ENCODE assay signal across 8 mouse cellular contexts in genomic region chr5:30230901-30231300, GRCm38 (mm10). TPM values are rescaled to one million over a fixed set of nuclear protein-coding genes. Genes with fewer than 3 reads are reported as not detected.
A peak's percentile ranks its signal among the peaks of the same experiment; 100 is the strongest.
DNase-seq lines count a peak whose midpoint lies in the region; ATAC-seq and TF ChIP-seq lines count a peak whose summit lies in the region.

No protein-coding gene starts in this region.

- no peak for TF ChIP-seq POLR2A in spleen, adult 2 months (IDR thresholded peaks at IDR 0.05; ENCODE audit: low read depth, low read length)
- no peak for TF ChIP-seq POLR2A in thymus, adult 2 months (IDR thresholded peaks at IDR 0.05; ENCODE audit: control insufficient read depth, extremely low read depth, insufficient read depth, low read length, poor library complexity)

- no peak for DNase-seq in heart, postnatal 0 days (ENCODE audit: low spot score)
- peak in 1 of 2 experiments; percentile 41 for DNase-seq in spleen, adult 2 months (ENCODE audit: low read depth in 1 of 2, low spot score in 2 of 2)
- DNase-seq in spleen, adult 12 weeks (ENCODE audit: low spot score), result no peak
- DNase-seq in kidney, postnatal 0 days (ENCODE audit: low spot score), result peak; percentile 16
- DNase-seq in thymus, adult 2 months, result peak; percentile 69
- no peak for DNase-seq in layer of hippocampus, adult 9-11 months

- 78% methylated on average over 4 of the region's 4 CpGs for WGBS in heart, postnatal 0 days
- 81% methylated on average over 4 of the region's 4 CpGs for WGBS in heart, embryonic 12.5 days
- 66% methylated on average over 4 of the region's 4 CpGs for WGBS in spleen, adult 2 months
- WGBS in kidney, postnatal 0 days, result 82% methylated on average over 4 of the region's 4 CpGs
- 74% methylated on average over 4 of the region's 4 CpGs for WGBS in thymus, adult 2 months
- WGBS in forebrain, embryonic 15.5 days, result 84% methylated on average over 4 of the region's 4 CpGs

- peak; percentile 41 for TF ChIP-seq CTCF in heart, postnatal 0 days (IDR thresholded peaks at IDR 0.05; ENCODE audit: low read depth)
- TF ChIP-seq CTCF in spleen, adult 2 months (IDR thresholded peaks at IDR 0.05; ENCODE audit: extremely low read depth, insufficient read depth, insufficient read length, insufficient replicate concordance), result peak; percentile 28; the same call in 1 of the 2 replicates
- TF ChIP-seq CTCF in kidney, postnatal 0 days (IDR thresholded peaks at IDR 0.05; ENCODE audit: low read depth), result peak; percentile 46
- TF ChIP-seq CTCF in thymus, adult 2 months (IDR thresholded peaks at IDR 0.05; ENCODE audit: borderline replicate concordance, control insufficient read depth, extremely low read depth, insufficient read depth, low read length, poor library complexity), result no peak

- ATAC-seq in heart, postnatal 0 days (ENCODE audit: insufficient read depth, low read depth), result no peak
- no peak for ATAC-seq in heart, embryonic 12.5 days (ENCODE audit: insufficient number of reproducible peaks, low FRiP score)
- no peak for ATAC-seq in kidney, postnatal 0 days (replicated peaks; ENCODE audit: low FRiP score, low read depth)
- ATAC-seq in forebrain, embryonic 15.5 days (replicated peaks), result no peak

- H3K36me3 ChIP-seq in heart, postnatal 0 days (replicated peaks; ENCODE audit: control insufficient read depth, insufficient read depth, low read length), result no peaks in the 10 kb centered on the region
- peaks cover 10% of the 10 kb centered on the region for H3K36me3 ChIP-seq in heart, embryonic 12.5 days
- no peaks in the 10 kb centered on the region for H3K36me3 ChIP-seq in spleen, adult 2 months (ENCODE audit: control insufficient read depth, insufficient read depth, low read length)
- no peaks in the 10 kb centered on the region for H3K36me3 ChIP-seq in kidney, postnatal 0 days (ENCODE audit: insufficient read depth, low read length)
- no peaks in the 10 kb centered on the region for H3K36me3 ChIP-seq in thymus, adult 2 months (ENCODE audit: control insufficient read depth, insufficient read depth, low read length)
- no peaks in the 10 kb centered on the region for H3K36me3 ChIP-seq in forebrain, embryonic 15.5 days

- H3K9me3 ChIP-seq in heart, postnatal 0 days (replicated peaks; ENCODE audit: control insufficient read depth, low read length), result no peaks in the 10 kb centered on the region
- H3K9me3 ChIP-seq in heart, embryonic 12.5 days (replicated peaks), result no peaks in the 10 kb centered on the region
- H3K9me3 ChIP-seq in kidney, postnatal 0 days (replicated peaks; ENCODE audit: low read length), result no peaks in the 10 kb centered on the region
- no peaks in the 10 kb centered on the region for H3K9me3 ChIP-seq in forebrain, embryonic 15.5 days

- peaks cover 23% of the 10 kb centered on the region for H3K4me1 ChIP-seq in heart, postnatal 0 days (ENCODE audit: control insufficient read depth, insufficient read depth)
- peaks cover 14% of the 10 kb centered on the region for H3K4me1 ChIP-seq in heart, embryonic 12.5 days (replicated peaks)
- H3K4me1 ChIP-seq in spleen, adult 2 months (ENCODE audit: control insufficient read depth, insufficient read depth, insufficient read length), result no peaks in the 10 kb centered on the region; the same call in 1 of the 2 replicates
- peaks cover 11% of the 10 kb centered on the region; the same call in 1 of the 2 replicates for H3K4me1 ChIP-seq in kidney, postnatal 0 days (replicated peaks; ENCODE audit: insufficient read depth, low read length)
- 0 out of 2 replicates have a peak, but pooled peaks cover 2% of the 10 kb centered on the region for H3K4me1 ChIP-seq in thymus, adult 2 months (replicated peaks; ENCODE audit: control insufficient read depth, insufficient read depth, low read length)
- peaks cover 30% of the 10 kb centered on the region for H3K4me1 ChIP-seq in forebrain, embryonic 15.5 days

- no peak overlapping the region for H3K4me2 ChIP-seq in heart, postnatal 0 days (ENCODE audit: low read depth, low read length)
- H3K4me2 ChIP-seq in heart, embryonic 12.5 days, result no peak overlapping the region
- no peak overlapping the region for H3K4me2 ChIP-seq in kidney, postnatal 0 days (ENCODE audit: low read length)
- H3K4me2 ChIP-seq in forebrain, embryonic 15.5 days (replicated peaks), result no peak overlapping the region

- no peak overlapping the region for H3K4me3 ChIP-seq in heart, postnatal 0 days (ENCODE audit: low read depth, low read length)
- H3K4me3 ChIP-seq in heart, embryonic 12.5 days, result no peak overlapping the region
- no peak overlapping the region for H3K4me3 ChIP-seq in spleen, adult 2 months (ENCODE audit: extremely low read depth, insufficient read depth, insufficient read length)
- no peak overlapping the region for H3K4me3 ChIP-seq in kidney, postnatal 0 days (replicated peaks; ENCODE audit: low read depth, low read length)
- H3K4me3 ChIP-seq in thymus, adult 2 months (ENCODE audit: control insufficient read depth, insufficient read depth, low read length), result no peak overlapping the region
- H3K4me3 ChIP-seq in forebrain, embryonic 15.5 days, result no peak overlapping the region

- no peak for TF ChIP-seq EP300 in heart, postnatal 0 days (IDR thresholded peaks at IDR 0.05; ENCODE audit: low read depth)

- no peak overlapping the region for H3K9ac ChIP-seq in heart, postnatal 0 days (replicated peaks; ENCODE audit: low read depth, low read length)
- H3K9ac ChIP-seq in heart, embryonic 12.5 days, result no peak overlapping the region
- no peak overlapping the region for H3K9ac ChIP-seq in kidney, postnatal 0 days (ENCODE audit: low read depth, low read length)
- H3K9ac ChIP-seq in forebrain, embryonic 15.5 days (replicated peaks), result no peak overlapping the region

- H3K27me3 ChIP-seq in heart, postnatal 0 days (ENCODE audit: control insufficient read depth, insufficient read depth, low read length), result no peaks in the 10 kb centered on the region
- no peaks in the 10 kb centered on the region for H3K27me3 ChIP-seq in heart, embryonic 12.5 days (replicated peaks)
- no peaks in the 10 kb centered on the region for H3K27me3 ChIP-seq in spleen, adult 2 months (ENCODE audit: control insufficient read depth, insufficient read depth, low read length)
- H3K27me3 ChIP-seq in kidney, postnatal 0 days (ENCODE audit: insufficient read depth, low read length), result no peaks in the 10 kb centered on the region
- H3K27me3 ChIP-seq in thymus, adult 2 months (ENCODE audit: control insufficient read depth, insufficient read depth, low read length), result no peaks in the 10 kb centered on the region
- H3K27me3 ChIP-seq in forebrain, embryonic 15.5 days, result no peaks in the 10 kb centered on the region

- H3K27ac ChIP-seq in heart, postnatal 0 days (ENCODE audit: low read depth), result no peak overlapping the region
- H3K27ac ChIP-seq in heart, embryonic 12.5 days (ENCODE audit: poor library complexity, severe bottlenecking), result no peak overlapping the region
- no peak overlapping the region for H3K27ac ChIP-seq in spleen, adult 2 months (ENCODE audit: insufficient read depth, low read length)
- H3K27ac ChIP-seq in kidney, postnatal 0 days, result no peak overlapping the region
- no peak overlapping the region for H3K27ac ChIP-seq in thymus, adult 2 months (ENCODE audit: control insufficient read depth, insufficient read depth, low read length)
- no peak overlapping the region for H3K27ac ChIP-seq in forebrain, embryonic 15.5 days (replicated peaks)

RNA-seq across cellular contexts. Expression of gene Selenoi, which starts 1.5 kb away (rescaled TPM):
- total RNA-seq in heart, postnatal 0 days (2014; rRNA removed; ENCODE audit: low replicate concordance), result 49.1 and 76.1 TPM in 2 replicates
- polyA plus RNA-seq in heart, postnatal 0 days (2015; fragmentation: Nextera tagmentation; extraction: Ambion mirVana), result 7.3 and 9.4 TPM in 2 replicates
- 20.8 and 21.4 TPM in 2 replicates for polyA plus RNA-seq in heart, embryonic 12.5 days (2016; fragmentation: Nextera tagmentation; extraction: Ambion mirVana)
- 14.3 and 16.1 TPM in 2 replicates for polyA plus RNA-seq in spleen, adult 2 months (2012; rRNA removed)
- 9.2 and 9.7 TPM in 2 replicates for polyA plus RNA-seq in kidney, postnatal 0 days (2015; fragmentation: Nextera tagmentation; extraction: Ambion mirVana)
- 32.2 and 33.4 TPM in 2 replicates for polyA plus RNA-seq in thymus, adult 2 months (2012; rRNA removed)
- 25.8 and 26.4 TPM in 2 replicates for polyA plus RNA-seq in forebrain, embryonic 15.5 days (2015; fragmentation: Nextera tagmentation; extraction: Ambion mirVana)

RNA-seq across cellular contexts. Expression of gene Adgrf3, which starts 25.4 kb away (rescaled TPM):
- 0.08 and 0.43 TPM in 2 replicates for total RNA-seq in heart, postnatal 0 days (2014; rRNA removed; ENCODE audit: low replicate concordance)
- 0.23 and 0.60 TPM in 2 replicates for polyA plus RNA-seq in heart, postnatal 0 days (2015; fragmentation: Nextera tagmentation; extraction: Ambion mirVana)
- polyA plus RNA-seq in heart, embryonic 12.5 days (2016; fragmentation: Nextera tagmentation; extraction: Ambion mirVana), result 0.37 TPM in 1 of 2 replicates, not detected in the other
- 0.08 and 0.09 TPM in 2 replicates for polyA plus RNA-seq in spleen, adult 2 months (2012; rRNA removed)
- polyA plus RNA-seq in kidney, postnatal 0 days (2015; fragmentation: Nextera tagmentation; extraction: Ambion mirVana), result 0.04 and 0.14 TPM in 2 replicates
- polyA plus RNA-seq in thymus, adult 2 months (2012; rRNA removed), result 0.30 and 0.31 TPM in 2 replicates
- polyA plus RNA-seq in forebrain, embryonic 15.5 days (2015; fragmentation: Nextera tagmentation; extraction: Ambion mirVana), result not detected in 2 replicates

RNA-seq across cellular contexts. Expression of gene Drc1, which starts 50.3 kb away (rescaled TPM):
- total RNA-seq in heart, postnatal 0 days (2014; rRNA removed; ENCODE audit: low replicate concordance), result 0.19 and 0.89 TPM in 2 replicates
- 0.04 and 0.16 TPM in 2 replicates for polyA plus RNA-seq in heart, postnatal 0 days (2015; fragmentation: Nextera tagmentation; extraction: Ambion mirVana)
- polyA plus RNA-seq in heart, embryonic 12.5 days (2016; fragmentation: Nextera tagmentation; extraction: Ambion mirVana), result 0.18 and 0.19 TPM in 2 replicates
- polyA plus RNA-seq in spleen, adult 2 months (2012; rRNA removed), result 0.14 and 0.20 TPM in 2 replicates
- polyA plus RNA-seq in kidney, postnatal 0 days (2015; fragmentation: Nextera tagmentation; extraction: Ambion mirVana), result 0.29 and 0.33 TPM in 2 replicates
- polyA plus RNA-seq in thymus, adult 2 months (2012; rRNA removed), result 1.1 and 1.4 TPM in 2 replicates
- polyA plus RNA-seq in forebrain, embryonic 15.5 days (2015; fragmentation: Nextera tagmentation; extraction: Ambion mirVana), result 5.3 and 6.8 TPM in 2 replicates

Comparison
In these comparisons a context has a peak if more than half of its experiments do, and no peak if none do; other contexts are left out.
1. DNase-seq: peak in kidney, postnatal 0 days (single experiment) and thymus, adult 2 months (single experiment); none in heart, postnatal 0 days (single experiment), spleen, adult 12 weeks (single experiment) and layer of hippocampus, adult 9-11 months (single experiment).